Mouse (Mus musculus): ENCODE data around the gene Hebp1. TPM values are rescaled to one million over a fixed set of nuclear protein-coding genes. Genes with fewer than 3 reads are reported as not detected.
A peak's percentile ranks its signal among the peaks of the same experiment; 100 is the strongest.

Hebp1 gene
- polyA plus RNA-seq, 1 experiment, result 9.8 TPM

GRCm38 (mm10) chr6:135166712-135167111 is 31.1 kb downstream of the Hebp1 start:
- DNase-seq (ENCODE audit: low read depth, low spot score), result no peak
- 77% methylated on average over 5 of the region's 5 CpGs for WGBS

DNA sequence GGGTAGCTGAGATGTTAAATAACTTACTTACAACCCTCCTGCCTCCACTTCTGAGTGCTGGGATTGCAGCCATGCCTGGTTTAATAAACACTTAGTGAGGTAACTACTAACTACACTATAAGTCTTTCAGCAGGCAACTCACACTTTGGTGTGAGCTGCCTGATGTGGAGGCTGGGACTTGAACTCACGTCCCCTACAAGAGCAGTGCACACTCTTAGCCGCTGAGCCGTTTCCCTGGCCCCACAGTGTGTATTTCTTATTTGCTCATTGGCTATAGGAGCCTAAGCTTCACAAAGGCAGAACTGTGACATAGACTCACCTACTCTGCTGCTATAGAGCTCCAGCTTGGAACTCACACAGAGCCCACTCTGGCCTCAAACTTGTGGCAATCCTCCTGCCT is 31.6 kb downstream of the Hebp1 start:
- DNase-seq (ENCODE audit: low read depth, low spot score), result no peak
- 83% methylated on average over 3 of the region's 3 CpGs for WGBS

DNA sequence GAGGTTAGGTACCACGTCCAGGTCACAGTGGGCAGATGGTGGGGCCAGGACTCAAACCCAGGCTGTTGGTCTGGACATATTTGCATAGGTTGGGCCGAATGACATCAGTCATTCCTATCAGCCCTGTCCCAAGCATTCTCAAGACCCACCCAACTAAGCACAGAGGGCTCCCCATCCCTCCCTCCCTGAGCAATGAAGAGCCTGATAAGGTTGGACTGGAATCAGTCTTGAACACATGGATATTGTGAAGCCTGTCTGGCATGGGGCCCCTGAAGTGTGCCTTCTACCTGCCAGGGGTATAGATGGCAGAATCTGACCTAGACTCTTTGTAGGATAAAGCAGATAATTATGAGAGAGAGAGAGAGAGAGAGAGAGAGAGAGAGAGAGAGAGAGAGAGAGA is 32.1 kb downstream of the Hebp1 start:
- 76% methylated on average over 2 of the region's 2 CpGs for WGBS
- DNase-seq (ENCODE audit: low read depth, low spot score), result no peak

GRCm38 (mm10) chr6:135165191-135165590 is 32.6 kb downstream of the Hebp1 start:
- DNase-seq (ENCODE audit: low read depth, low spot score), result no peak

DNA sequence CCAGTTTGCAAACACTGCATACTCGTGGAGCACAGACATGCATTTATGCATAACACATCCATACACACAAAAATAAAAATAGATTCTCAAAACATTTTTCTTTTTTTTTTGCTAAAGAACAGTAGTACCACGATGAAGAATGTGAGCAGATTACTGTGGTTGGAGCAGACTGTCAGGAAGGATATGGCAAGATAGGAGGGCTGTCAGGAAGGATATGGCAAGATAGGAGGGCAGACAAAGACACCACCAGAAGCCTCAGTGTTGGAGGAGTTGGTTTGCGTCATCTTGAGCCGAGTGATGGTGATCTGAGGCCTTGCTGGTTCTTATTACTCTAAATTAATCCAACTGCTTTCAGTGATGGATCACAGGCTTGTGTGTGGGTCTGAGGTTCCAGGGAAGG is 35.0 kb downstream of the Hebp1 start:
- WGBS, result 69% methylated on average over 4 of the region's 4 CpGs
- no peak for DNase-seq (ENCODE audit: low read depth, low spot score)

More at GRCm38 (mm10) chr6:135165191-135165590, 32.6 kb downstream of the Hebp1 start:
- 83% methylated on average over 3 of the region's 3 CpGs for WGBS

- 76% methylated on average over 3 of the region's 3 CpGs for WGBS
- no peak for DNase-seq (ENCODE audit: low read depth, low spot score)
Measured at GRCm38 (mm10) chr6:135162311-135162710, 35.5 kb downstream of the Hebp1 start.

DNA sequence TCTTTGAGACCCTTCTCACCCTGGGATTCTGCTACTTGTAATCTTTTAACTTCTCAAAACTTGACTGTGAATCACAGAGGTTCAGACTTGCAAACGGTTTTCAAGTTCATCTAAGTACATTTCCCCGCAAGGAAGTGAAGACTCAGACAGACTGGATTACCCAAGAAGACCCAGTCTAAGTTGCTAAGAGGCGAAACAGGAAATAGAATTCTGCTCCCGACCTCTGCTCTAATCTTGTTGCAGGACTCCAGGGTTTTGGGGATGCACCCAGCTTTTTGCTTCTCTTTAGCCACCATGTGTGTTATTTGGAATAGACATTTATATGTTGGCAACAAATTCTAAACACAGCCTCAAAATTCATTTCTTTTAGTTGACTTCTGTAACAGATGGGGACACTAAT is 36.5 kb downstream of the Hebp1 start:
- WGBS, result 54% methylated on average over 4 of the region's 4 CpGs
- DNase-seq (ENCODE audit: low read depth, low spot score), result no peak

- 73% methylated on average over 4 of the region's 4 CpGs for WGBS
- DNase-seq (ENCODE audit: low read depth, low spot score), result no peak
Measured at GRCm38 (mm10) chr6:135158509-135158908, 39.3 kb downstream of the Hebp1 start.

DNA sequence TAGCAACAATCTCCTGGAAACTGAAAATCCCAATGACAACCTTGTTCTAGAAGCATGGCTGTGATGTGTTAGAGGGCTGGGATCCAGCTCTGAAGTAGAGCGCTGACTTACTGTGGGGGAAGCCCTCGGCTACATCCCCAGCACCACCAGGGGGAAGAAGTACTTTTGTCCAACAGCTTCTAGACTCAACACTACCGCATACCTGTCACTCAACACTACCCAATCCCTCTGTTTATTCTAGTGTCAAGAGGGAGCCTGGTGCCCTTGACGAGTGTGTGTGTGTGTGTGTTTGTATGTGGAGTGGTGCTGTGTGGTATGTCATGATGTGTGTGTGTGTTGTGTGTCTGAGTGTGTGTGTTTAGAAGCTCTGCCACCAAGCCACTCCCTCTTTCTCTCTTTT is 40.3 kb downstream of the Hebp1 start:
- no peak for DNase-seq (ENCODE audit: low read depth, low spot score)
- WGBS, result 61% methylated on average over 4 of the region's 4 CpGs

DNA sequence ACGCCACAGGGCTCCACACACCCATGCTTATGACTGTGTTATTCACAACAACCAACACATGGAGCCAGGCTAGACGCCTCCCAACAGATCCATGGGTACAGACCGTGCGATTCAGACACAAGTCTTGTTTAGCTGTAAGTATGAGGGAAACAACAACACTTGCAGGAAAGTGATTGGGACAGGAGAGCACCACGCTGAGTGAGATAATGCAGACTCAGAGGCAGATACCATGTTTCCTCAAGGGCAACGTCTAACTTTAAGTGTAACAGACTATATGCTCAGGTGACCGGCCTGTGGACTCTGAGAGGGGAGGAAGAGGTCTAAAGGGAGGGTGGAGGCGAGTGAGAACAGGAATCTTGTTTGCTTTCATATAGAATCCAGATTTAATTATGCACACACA is 41.2 kb downstream of the Hebp1 start:
- no peak for DNase-seq (ENCODE audit: low read depth, low spot score)
- 71% methylated on average over 8 of the region's 8 CpGs for WGBS

GRCm38 (mm10) chr6:135153719-135154118 is 44.1 kb downstream of the Hebp1 start:
- DNase-seq (ENCODE audit: low read depth, low spot score), result no peak
- WGBS, result 81% methylated on average over 5 of the region's 5 CpGs

- no peak for DNase-seq (ENCODE audit: low read depth, low spot score)
- 25% methylated on average over 5 of the region's 5 CpGs for WGBS
Measured at GRCm38 (mm10) chr6:135150311-135150710, 47.5 kb downstream of the Hebp1 start.

DNA sequence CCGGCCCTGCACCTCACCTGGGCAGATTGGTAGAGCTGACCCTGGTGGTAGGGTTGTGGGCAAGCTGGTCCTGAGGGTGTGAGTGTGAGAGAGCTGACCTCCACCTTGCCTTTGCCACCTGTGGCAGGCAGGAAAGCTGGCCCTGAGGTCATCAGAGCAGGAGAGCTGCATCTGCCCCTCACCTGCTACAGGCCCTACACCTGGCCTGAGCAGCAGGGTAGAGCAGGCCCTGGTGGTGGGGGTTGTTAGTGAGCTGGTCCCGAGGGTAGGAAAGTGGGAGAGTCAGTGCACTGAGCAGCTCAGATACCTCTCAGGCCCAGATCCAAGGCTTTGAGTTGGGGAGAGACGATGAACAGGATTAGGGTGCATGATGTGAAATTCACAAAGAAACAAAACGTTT is 48.1 kb downstream of the Hebp1 start:
- 81% methylated on average over 4 of the region's 4 CpGs for WGBS

GRCm38 (mm10) chr6:135149175-135149574 is 48.6 kb downstream of the Hebp1 start:
- 82% methylated on average over 4 of the region's 4 CpGs for WGBS
- DNase-seq (ENCODE audit: low read depth, low spot score), result no peak

More for the DNA sequence above, 48.1 kb downstream of the Hebp1 start:
- DNase-seq (ENCODE audit: low read depth, low spot score), result no peak

DNA sequence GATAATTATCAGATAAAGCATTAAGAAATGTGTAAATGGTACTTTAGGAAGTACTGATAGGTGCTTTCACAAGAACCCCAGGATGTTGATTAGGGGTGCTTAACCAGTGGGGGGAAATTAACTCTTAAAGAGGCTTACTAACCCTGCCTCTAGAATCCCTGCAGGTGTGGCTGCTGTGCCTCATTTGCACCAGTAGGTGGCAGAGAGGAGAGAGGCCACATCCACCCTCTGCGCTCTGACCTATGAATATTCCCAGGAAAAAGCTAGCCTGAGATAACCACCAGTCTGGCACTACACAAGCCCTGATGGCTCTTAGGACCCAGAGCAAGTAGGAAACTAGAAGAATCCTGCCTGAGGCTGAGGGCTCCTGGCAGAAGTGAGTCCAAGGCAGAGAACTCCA is 49.3 kb downstream of the Hebp1 start:
- no peak for DNase-seq (ENCODE audit: low read depth, low spot score)

GRCm38 (mm10) chr6:135145976-135146375 is 51.8 kb downstream of the Hebp1 start:
- whole genome bisulfite sequencing, result 87% methylated on average over 5 of the region's 5 CpGs
- DNase-seq (ENCODE audit: low read depth, low spot score), result no peak

More for the DNA sequence above, 49.3 kb downstream of the Hebp1 start:
- WGBS, result 38% methylated on average over 1 of the region's 1 CpGs

- 0% methylated on average over 3 of the region's 3 CpGs for WGBS
- peak; percentile 28 for DNase-seq (ENCODE audit: low read depth, low spot score)
Measured at GRCm38 (mm10) chr6:135144516-135144915, 53.3 kb downstream of the Hebp1 start.

DNA sequence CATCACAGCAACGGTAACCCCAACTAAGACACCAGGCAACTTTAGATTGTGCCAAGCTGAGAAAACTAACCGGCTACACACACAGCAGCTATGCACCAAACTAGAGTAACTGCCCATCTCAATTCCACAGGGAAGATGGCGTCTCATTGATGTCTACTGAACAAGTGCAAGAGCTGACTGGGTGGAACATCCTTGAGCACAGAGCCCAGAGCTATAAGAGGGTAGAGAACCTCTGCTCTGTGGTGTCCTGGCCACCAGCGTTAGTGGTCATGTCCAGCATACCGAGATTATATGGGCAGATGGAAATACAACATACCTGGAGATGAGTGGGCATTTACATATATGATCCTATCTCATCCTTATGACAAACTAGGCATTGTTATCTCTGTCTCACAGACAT is 54.7 kb downstream of the Hebp1 start:
- 94% methylated on average over 5 of the region's 5 CpGs for WGBS
- DNase-seq (ENCODE audit: low read depth, low spot score), result no peak

GRCm38 (mm10) chr6:135141451-135142147 is 56.2 kb downstream of the Hebp1 start:
- DNase-seq (ENCODE audit: low read depth, low spot score), result no peak
- 48% methylated on average over 16 of the region's 16 CpGs for WGBS

DNA sequence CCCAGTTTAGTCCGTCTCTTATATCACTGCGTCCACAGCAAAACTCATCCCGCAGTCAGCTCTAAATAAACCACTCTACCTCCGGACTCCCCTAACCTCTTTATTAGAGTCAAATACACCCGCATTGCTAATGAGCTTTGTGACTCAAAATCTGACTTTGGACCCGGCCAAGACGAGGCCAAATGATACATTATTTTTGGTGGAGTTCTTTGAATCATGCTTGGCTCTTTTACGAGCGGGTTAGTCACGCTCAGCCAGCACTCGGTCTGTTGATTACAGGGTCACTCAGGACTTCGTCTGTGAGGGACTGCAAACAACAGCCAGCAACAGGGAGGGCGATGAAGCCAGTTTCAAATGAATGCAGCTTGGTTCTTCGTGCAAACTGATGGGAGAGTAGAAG is 59.1 kb downstream of the Hebp1 start:
- no peak for DNase-seq (ENCODE audit: low read depth, low spot score)
- 41% methylated on average over 14 of the region's 14 CpGs for WGBS

DNA sequence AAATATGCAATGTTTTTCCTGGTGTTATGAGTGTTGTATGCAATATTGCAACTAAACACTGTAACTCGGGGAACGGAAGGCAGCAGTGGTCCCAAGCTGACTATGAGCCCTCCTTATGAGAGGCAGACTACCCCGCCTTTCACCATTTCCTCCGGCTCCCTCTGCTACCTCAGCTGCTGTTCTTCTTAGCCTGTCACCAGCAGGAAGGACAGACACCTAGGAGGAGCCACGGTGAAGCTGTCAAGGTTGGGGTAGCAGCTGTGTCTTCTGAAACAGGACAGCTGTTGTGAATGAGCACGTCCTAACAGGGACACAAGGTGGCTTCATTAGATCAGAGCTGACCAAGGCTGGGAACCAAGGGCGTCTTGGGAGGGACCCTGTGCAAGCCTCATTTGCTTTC is 59.6 kb downstream of the Hebp1 start:
- 63% methylated on average over 7 of the region's 7 CpGs for WGBS
- DNase-seq (ENCODE audit: low read depth, low spot score), result no peak

- WGBS, result 55% methylated on average over 9 of the region's 9 CpGs
- DNase-seq (ENCODE audit: low read depth, low spot score), result no peak
Measured at GRCm38 (mm10) chr6:135137736-135138135, 60.1 kb downstream of the Hebp1 start.

Data from large intestine, adult 2 months (tissue).